In the genomic region with DNA sequence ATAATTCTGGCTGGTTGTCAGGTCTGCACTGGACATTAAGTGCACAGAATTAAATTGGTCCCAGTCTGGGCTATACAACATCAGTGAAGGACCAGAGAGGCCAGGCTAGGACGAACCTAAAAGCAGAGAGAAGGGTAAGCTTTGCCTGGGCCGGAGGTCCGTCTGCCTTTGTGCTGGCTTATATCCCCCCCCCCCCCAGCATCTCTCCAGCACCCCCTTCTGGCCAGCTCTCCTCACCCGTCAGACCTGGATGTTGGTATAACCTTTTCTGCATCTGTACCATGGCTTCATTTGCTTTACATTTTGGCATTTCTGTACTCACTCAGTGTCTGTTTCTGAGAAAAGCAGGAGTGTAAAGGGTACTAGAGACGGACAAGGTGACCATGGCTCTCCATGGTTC, we compare ENCODE assay signal across 14 mouse cellular contexts. TPM values are rescaled to one million over a fixed set of nuclear protein-coding genes. Genes with fewer than 3 reads are reported as not detected.
DNase-seq lines count a peak whose midpoint lies in the region; ATAC-seq and TF ChIP-seq lines count a peak whose summit lies in the region.
"Had no signal": no experiment of that assay in that cellular context is flagged by ENCODE, and none has a peak within 500 bp of the region (broad histone marks: within the 10 kb centered on the region; RNA-seq: fewer than 3 reads in every experiment).

No protein-coding gene starts in this region.

- H3K9ac ChIP-seq in intestine, postnatal 0 days (ENCODE audit: low read depth, low read length) = no peak overlapping the region
- H3K9ac ChIP-seq in intestine, embryonic 16.5 days (ENCODE audit: low read depth, low read length) = no peak overlapping the region
- H3K9ac ChIP-seq: liver, embryonic 15.5 days had no signal

- H3K4me1 ChIP-seq in intestine, postnatal 0 days (replicated peaks; ENCODE audit: control insufficient read depth, insufficient read depth, low read length) = no peaks in the 10 kb centered on the region
- 0 out of 2 replicates have a peak, but pooled peaks cover 4% of the 10 kb centered on the region for H3K4me1 ChIP-seq in intestine, embryonic 16.5 days (ENCODE audit: control insufficient read depth, insufficient read depth, low read length)
- peaks cover 21% of the 10 kb centered on the region for H3K4me1 ChIP-seq in testis, adult 2 months (ENCODE audit: control insufficient read depth, insufficient read depth, low read length)
- no peaks in the 10 kb centered on the region for H3K4me1 ChIP-seq in cerebellum, adult 2 months (ENCODE audit: control insufficient read depth, insufficient read depth, low read length)

- no peaks in the 10 kb centered on the region for H3K9me3 ChIP-seq in intestine, postnatal 0 days (ENCODE audit: control insufficient read depth)
- H3K9me3 ChIP-seq in intestine, embryonic 16.5 days (ENCODE audit: control insufficient read depth, low read length) = no peaks in the 10 kb centered on the region
- H3K9me3 ChIP-seq: liver, embryonic 15.5 days had no signal

- no peak overlapping the region for H3K4me3 ChIP-seq in intestine, postnatal 0 days (ENCODE audit: low read depth, low read length)
- H3K4me3 ChIP-seq in intestine, embryonic 16.5 days (ENCODE audit: low read length) = no peak overlapping the region
- H3K4me3 ChIP-seq in testis, adult 2 months (ENCODE audit: control insufficient read depth, low read depth, low read length) = peak overlapping the region; percentile 46; the same call in 1 of the 2 replicates
- no peak overlapping the region for H3K4me3 ChIP-seq in cerebellum, adult 2 months (replicated peaks; ENCODE audit: insufficient read depth, low read depth, low read length)
- H3K4me3 ChIP-seq: liver, embryonic 15.5 days had no signal

- H3K4me2 ChIP-seq in intestine, postnatal 0 days (replicated peaks; ENCODE audit: low read depth) = no peak overlapping the region
- no peak overlapping the region for H3K4me2 ChIP-seq in intestine, embryonic 16.5 days (ENCODE audit: low read depth, low read length)

- DNase-seq in testis, postnatal 14 days (ENCODE audit: low spot score) = no peak
- peak; percentile 36 for DNase-seq in testis, postnatal 10 days (ENCODE audit: low spot score)
- no peak for DNase-seq in cerebellum, adult 2 months
- DNase-seq: cerebellum, adult 11-12 months; gastrocnemius, postnatal 36 days; heart, postnatal 14 days; kidney, adult 11 months; right cerebral cortex, postnatal 14 days had no signal

- no peak for ATAC-seq in intestine, postnatal 0 days
- ATAC-seq in intestine, embryonic 16.5 days = no peak
- peak; percentile 33; the same call in 1 of the 2 replicates for ATAC-seq in granulocyte monocyte progenitor cell, adult 5-6 weeks (replicated peaks; ENCODE audit: poor library complexity, severe bottlenecking)

- H3K36me3 ChIP-seq in intestine, postnatal 0 days (ENCODE audit: control insufficient read depth, insufficient read depth) = no peaks in the 10 kb centered on the region
- no peaks in the 10 kb centered on the region for H3K36me3 ChIP-seq in intestine, embryonic 16.5 days (ENCODE audit: control insufficient read depth, insufficient read depth, low read length)
- H3K36me3 ChIP-seq in testis, adult 2 months (ENCODE audit: control insufficient read depth, insufficient read depth, low read length) = no peaks in the 10 kb centered on the region; the same call in 1 of the 2 replicates
- H3K36me3 ChIP-seq: liver, embryonic 15.5 days had no signal

- H3K27me3 ChIP-seq in intestine, postnatal 0 days (replicated peaks; ENCODE audit: control insufficient read depth, insufficient read depth, low read length) = 0 out of 2 replicates have a peak, but pooled peaks cover 3% of the 10 kb centered on the region
- H3K27me3 ChIP-seq in intestine, embryonic 16.5 days (replicated peaks; ENCODE audit: control insufficient read depth, insufficient read depth, low read length) = no peaks in the 10 kb centered on the region
- H3K27me3 ChIP-seq in testis, adult 2 months (ENCODE audit: control insufficient read depth, insufficient read depth, low read length) = no peaks in the 10 kb centered on the region
- H3K27me3 ChIP-seq in cerebellum, adult 2 months (ENCODE audit: control insufficient read depth, insufficient read depth, low read length) = no peaks in the 10 kb centered on the region; the same call in 1 of the 2 replicates

- peak; percentile 45 for TF ChIP-seq CTCF in intestine, postnatal 0 days (IDR thresholded peaks at IDR 0.05; ENCODE audit: low read depth)
- no peak for TF ChIP-seq CTCF in testis, adult 2 months (IDR thresholded peaks at IDR 0.05; ENCODE audit: control insufficient read depth, insufficient read depth, insufficient replicate concordance, low read depth, low read length)
- TF ChIP-seq CTCF in cerebellum, adult 2 months (IDR thresholded peaks at IDR 0.05; ENCODE audit: borderline replicate concordance, insufficient read depth, low read depth, low read length) = no peak

- no peak overlapping the region for H3K27ac ChIP-seq in intestine, postnatal 0 days (ENCODE audit: low read depth, low read length)
- H3K27ac ChIP-seq in intestine, embryonic 16.5 days (ENCODE audit: low read length) = no peak overlapping the region
- no peak overlapping the region for H3K27ac ChIP-seq in testis, adult 2 months (ENCODE audit: control insufficient read depth, insufficient read depth, low read depth, low read length)
- H3K27ac ChIP-seq in cerebellum, adult 2 months (ENCODE audit: insufficient read depth, low read length) = no peak overlapping the region
- H3K27ac ChIP-seq: liver, embryonic 15.5 days had no signal

- 58% methylated on average over 5 of the region's 5 CpGs for WGBS in intestine, postnatal 0 days
- WGBS in intestine, embryonic 16.5 days = 56% methylated on average over 5 of the region's 5 CpGs
- WGBS in cerebellum, adult 2 months = 48% methylated on average over 5 of the region's 5 CpGs

- TF ChIP-seq POLR2A in testis, adult 2 months (IDR thresholded peaks at IDR 0.05; ENCODE audit: control insufficient read depth, low read depth, low read length) = no peak
- no peak for TF ChIP-seq POLR2A in cerebellum, adult 2 months (IDR thresholded peaks at IDR 0.05; ENCODE audit: borderline replicate concordance, insufficient read depth, low read length)

RNA-seq across cellular contexts. Expression of a gene that starts 1.9 kb away (rescaled TPM):
- polyA plus RNA-seq in intestine, postnatal 0 days (2015; fragmentation: Nextera tagmentation; extraction: Ambion mirVana) = 0.30 and 0.57 TPM in 2 replicates
- 2.4 and 3.0 TPM in 2 replicates for polyA plus RNA-seq in intestine, embryonic 16.5 days (2015; fragmentation: Nextera tagmentation; extraction: Ambion mirVana)
- 54.0 and 54.2 TPM in 2 replicates for polyA plus RNA-seq in testis, adult 2 months (2012; rRNA removed)
- 0.02 and 0.32 TPM in 2 replicates for total RNA-seq in granulocyte monocyte progenitor cell, adult 5-6 weeks (2014; fragmentation: Nextera tagmentation)
- 0.05 and 0.17 TPM in 2 replicates for total RNA-seq in granulocyte monocyte progenitor cell, adult 5-6 weeks (2017)
- 1.3 and 1.9 TPM in 2 replicates for polyA plus RNA-seq in cerebellum, adult 2 months (2012; rRNA removed)
- total RNA-seq: monocyte, adult 5-6 weeks had no signal

RNA-seq across cellular contexts. Expression of a gene that starts 10.9 kb away (rescaled TPM):
- 18.6 and 18.7 TPM in 2 replicates for polyA plus RNA-seq in intestine, postnatal 0 days (2015; fragmentation: Nextera tagmentation; extraction: Ambion mirVana)
- 31.7 and 32.8 TPM in 2 replicates for polyA plus RNA-seq in intestine, embryonic 16.5 days (2015; fragmentation: Nextera tagmentation; extraction: Ambion mirVana)
- polyA plus RNA-seq in testis, adult 2 months (2012; rRNA removed) = 6.5 and 8.5 TPM in 2 replicates
- 35.9 and 42.7 TPM in 2 replicates for total RNA-seq in granulocyte monocyte progenitor cell, adult 5-6 weeks (2014; fragmentation: Nextera tagmentation)
- total RNA-seq in granulocyte monocyte progenitor cell, adult 5-6 weeks (2017) = 49.2 and 61.5 TPM in 2 replicates
- 38.0 and 40.4 TPM in 2 replicates for polyA plus RNA-seq in cerebellum, adult 2 months (2012; rRNA removed)

Comparison
In these comparisons a context has a peak if more than half of its experiments do, and no peak if none do; other contexts are left out.
1. RNA of a gene that starts 1.9 kb away (polyA plus RNA-seq): 54.0 to 54.2 TPM in testis, adult 2 months; 2.4 to 3.0 TPM in intestine, embryonic 16.5 days, 1.3 to 1.9 TPM in cerebellum, adult 2 months and 0.30 to 0.57 TPM in intestine, postnatal 0 days; every median in the first group is over 10 times any median in the second.